Mouse (Mus musculus): ENCODE results near the gene Slc16a1.
"Not testable (repeated sequence)": the region's sequence is repeated elsewhere in the genome, so short reads cannot be mapped to it uniquely, and the experiment has no call there.

Slc16a1 gene

GRCm38 (mm10) chr3:104675258-104675851 is 36.9 kb downstream of the Slc16a1 start:
- DNase-seq: peak; percentile 85

- DNase-seq: no peak
Observed at GRCm38 (mm10) chr3:104677781-104678180, 39.3 kb downstream of the Slc16a1 start.

- DNase-seq: no peak
Observed at GRCm38 (mm10) chr3:104678826-104679225, 40.4 kb downstream of the Slc16a1 start.

GRCm38 (mm10) chr3:104682671-104683504 is 44.4 kb downstream of the Slc16a1 start:
- peak; percentile 66 for DNase-seq

- peak; percentile 81 for DNase-seq
Observed at GRCm38 (mm10) chr3:104700751-104701335, 62.4 kb downstream of the Slc16a1 start.

GRCm38 (mm10) chr3:104701761-104702160 is 63.3 kb downstream of the Slc16a1 start:
- no peak for DNase-seq

GRCm38 (mm10) chr3:104703941-104704340 is 65.5 kb downstream of the Slc16a1 start:
- no peak for DNase-seq

GRCm38 (mm10) chr3:104706446-104706845 is 68.0 kb downstream of the Slc16a1 start:
- DNase-seq: no peak

GRCm38 (mm10) chr3:104706951-104707771 is 68.7 kb downstream of the Slc16a1 start:
- not testable (repeated sequence) for DNase-seq

GRCm38 (mm10) chr3:104707772-104708144 is 69.3 kb downstream of the Slc16a1 start:
- DNase-seq: not testable (repeated sequence)
